Mouse (Mus musculus) cerebellum, adult 2 months (tissue): ENCODE data around the gene Tbce.

Experiments
- CTCF ChIP-seq: fragments of 200-500 bp; IDR thresholded peaks from 2 replicates; pipeline ENCODE4 v1.5.1; 2011; ENCODE audit warnings: low read depth, mild to moderate bottlenecking, control low read depth, low read length, moderate library complexity, borderline replicate concordance; ENCODE audit not compliant: insufficient read depth
- POLR2A ChIP-seq: fragments of 200-500 bp; IDR thresholded peaks from 2 replicates; pipeline ENCODE4 v1.6.1; 2011; ENCODE audit warnings: low read length, control low read depth, borderline replicate concordance; ENCODE audit not compliant: insufficient read depth

DNA sequence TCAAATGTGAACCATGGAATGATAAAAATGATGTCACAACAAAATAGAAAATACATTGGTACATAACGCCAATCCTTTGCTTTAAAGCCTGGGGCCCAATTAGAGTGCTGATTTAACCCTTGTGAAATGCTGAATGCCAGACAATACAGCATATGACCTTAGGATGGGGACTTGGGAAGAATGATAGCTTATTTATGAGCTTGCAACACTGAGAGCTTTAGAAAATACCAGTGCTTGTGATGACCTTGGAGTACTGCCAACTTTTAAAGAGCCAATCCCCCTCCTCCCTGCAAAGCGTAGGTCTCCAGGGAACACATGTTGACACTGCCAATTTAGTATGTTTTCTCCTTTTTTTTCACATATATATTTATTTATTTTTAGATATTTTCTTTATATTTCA is 36.7 kb downstream of the Tbce start:
- TF ChIP-seq POLR2A (no peak), CTCF (no peak)
